Mouse (Mus musculus) frontal cortex, postnatal 36 days (tissue): Measurements from ENCODE around the gene Mrtfb.
A peak's percentile ranks its signal among the peaks of the same experiment; 100 is the strongest.

Source experiments
- DNase-seq, 2 experiments: peaks; one replicate each; pipeline ENCODE4 v3.0.0; 2022; ENCODE audit warnings: low spot score in 2 of 2

Mrtfb gene

DNA sequence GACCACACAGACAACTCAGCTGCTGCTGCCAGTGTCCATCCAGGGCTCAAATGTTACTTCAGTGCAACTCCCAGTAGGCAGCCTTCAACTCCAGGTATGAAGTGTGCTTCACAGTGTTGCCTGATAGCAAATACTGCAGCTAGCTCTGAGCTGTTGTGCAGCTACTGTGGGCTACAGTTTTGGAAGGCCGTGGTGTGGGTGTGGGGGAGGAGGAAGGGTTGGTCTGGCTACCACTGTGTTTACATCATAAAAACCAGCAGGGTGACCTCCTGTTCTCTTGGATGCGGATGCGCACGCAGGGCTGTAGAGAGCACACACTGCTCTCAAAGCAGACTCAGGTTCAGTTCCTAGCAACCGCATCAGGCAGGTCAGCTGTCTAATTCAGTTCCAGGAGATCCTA, 145.3 kb downstream of the Mrtfb start:
- no peak for DNase-seq

DNA sequence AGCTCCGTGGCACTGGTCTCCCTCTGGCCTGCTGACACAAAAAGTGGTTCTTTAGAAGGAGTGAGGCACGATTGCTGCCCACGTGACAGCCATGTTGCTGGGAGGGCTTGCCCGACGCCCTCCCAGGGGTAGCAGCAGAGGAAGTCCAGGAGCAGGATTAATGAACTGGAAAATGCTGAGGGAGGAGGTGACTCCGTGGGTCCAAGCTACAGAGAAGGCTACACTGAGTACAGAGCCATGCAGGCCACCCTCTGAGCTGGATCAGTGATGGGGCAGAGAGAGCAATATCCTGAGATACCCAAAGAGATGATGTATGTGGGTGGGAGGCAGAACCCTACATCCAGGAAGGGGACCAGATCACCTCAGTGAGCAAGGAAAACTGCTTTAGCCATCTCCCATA, 148.4 kb downstream of the Mrtfb start:
- no peak for DNase-seq

DNA sequence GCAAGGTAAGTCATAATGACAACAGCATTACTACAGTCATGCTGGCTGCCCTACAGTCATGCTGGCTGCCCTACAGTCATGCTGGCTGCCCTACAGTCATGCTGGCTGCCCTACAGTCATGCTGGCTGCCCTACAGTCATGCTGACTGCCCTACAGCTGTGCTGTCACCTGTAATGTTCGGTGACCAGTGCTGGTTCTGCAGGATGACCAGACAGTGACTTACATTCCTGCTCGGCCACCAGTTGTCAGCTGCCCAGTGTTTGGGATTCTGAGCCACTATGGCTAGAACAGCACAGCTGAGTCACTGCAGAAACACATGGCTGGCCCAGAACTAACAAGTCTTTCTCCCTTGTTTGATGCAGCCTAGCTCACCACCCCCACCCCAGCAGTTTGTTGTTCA, 149.1 kb downstream of the Mrtfb start:
- DNase-seq = no peak

GRCm38 (mm10) chr16:13409530-13410163, 153.4 kb downstream of the Mrtfb start:
- peak in 1 of 2 experiments; percentile 58 for DNase-seq

DNA sequence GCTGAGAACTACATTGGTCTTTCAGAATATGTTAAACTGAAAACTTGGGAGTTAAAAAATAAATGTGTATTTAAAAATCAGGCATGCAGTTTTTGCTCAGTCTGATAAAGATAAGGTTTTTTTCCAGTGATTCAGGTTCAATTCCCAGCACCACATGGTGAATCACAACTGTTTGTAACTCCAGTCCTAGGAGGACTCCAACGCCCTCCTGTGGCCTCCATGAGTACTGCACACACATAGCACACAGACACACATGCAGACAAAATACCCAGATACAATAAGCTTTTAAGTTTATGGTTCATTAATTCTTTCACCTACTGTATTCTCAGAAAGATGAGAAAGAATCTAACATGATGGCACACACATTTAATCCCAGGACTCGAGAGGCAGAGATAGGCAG, 154.5 kb downstream of the Mrtfb start:
- DNase-seq = no peak

DNA sequence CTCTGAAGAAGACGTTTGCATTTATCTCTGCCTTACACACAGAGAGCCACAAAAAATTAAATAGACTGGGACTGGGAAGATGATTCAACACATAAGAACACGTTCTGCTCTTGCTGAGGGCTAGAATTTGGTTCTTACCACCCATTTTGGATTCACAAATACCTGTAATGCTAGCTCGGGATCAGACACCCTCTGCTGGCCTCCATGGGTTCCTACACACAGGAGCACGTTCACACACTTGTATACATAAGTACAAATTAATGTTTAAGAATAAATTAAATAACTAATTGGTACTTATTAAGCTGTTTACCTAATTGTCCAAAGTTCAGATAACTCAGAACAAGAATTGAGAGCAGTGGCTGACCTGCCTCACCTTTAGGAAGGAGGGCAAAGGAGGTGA, 155.2 kb downstream of the Mrtfb start:
- no peak for DNase-seq

DNA sequence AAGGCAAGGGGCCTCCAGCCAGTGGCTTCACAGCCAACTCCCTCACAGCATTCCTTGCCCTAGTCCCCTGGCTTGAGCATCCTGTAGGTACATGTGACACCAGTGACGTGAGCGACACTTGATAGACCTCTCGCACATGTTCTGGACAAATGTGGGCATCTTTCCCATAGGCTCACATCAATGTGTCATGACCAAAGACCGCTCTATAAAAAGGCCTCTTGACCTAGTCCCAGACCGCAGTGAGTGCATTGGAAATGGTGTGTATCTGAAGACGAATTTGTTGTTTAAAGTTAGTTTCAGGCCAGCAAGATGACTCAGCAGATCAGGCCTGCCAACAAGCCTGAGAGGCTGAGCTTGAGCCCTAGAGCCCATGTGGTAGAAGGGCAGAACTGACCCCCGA, 158.3 kb downstream of the Mrtfb start:
- no peak for DNase-seq

- no peak for DNase-seq
Measured at GRCm38 (mm10) chr16:13414972-13415371, 158.7 kb downstream of the Mrtfb start.

GRCm38 (mm10) chr16:13415465-13415864, 159.2 kb downstream of the Mrtfb start:
- DNase-seq = no peak

- peak; percentile 35 to 46 for DNase-seq
Measured at GRCm38 (mm10) chr16:13416465-13416864, 160.2 kb downstream of the Mrtfb start.

DNA sequence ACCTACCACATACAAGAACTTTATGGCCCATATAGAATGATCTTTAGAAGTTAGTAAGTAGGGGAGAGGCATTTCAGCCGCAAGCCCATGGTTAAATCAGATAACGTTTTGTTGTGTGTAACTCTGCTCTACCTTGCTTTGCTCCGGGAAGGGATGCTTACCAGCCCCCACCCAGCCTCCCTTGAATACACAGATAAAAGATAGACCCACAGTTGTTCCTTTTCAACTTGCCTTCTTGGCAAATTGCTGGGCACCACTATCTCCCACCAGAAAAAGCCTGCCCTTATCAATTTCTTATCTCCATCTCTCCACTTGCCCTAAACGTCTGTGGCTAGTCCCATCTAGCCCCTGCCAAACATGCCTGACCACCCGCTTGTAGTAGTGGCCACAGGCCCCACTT, 161.6 kb downstream of the Mrtfb start:
- DNase-seq = no peak

DNA sequence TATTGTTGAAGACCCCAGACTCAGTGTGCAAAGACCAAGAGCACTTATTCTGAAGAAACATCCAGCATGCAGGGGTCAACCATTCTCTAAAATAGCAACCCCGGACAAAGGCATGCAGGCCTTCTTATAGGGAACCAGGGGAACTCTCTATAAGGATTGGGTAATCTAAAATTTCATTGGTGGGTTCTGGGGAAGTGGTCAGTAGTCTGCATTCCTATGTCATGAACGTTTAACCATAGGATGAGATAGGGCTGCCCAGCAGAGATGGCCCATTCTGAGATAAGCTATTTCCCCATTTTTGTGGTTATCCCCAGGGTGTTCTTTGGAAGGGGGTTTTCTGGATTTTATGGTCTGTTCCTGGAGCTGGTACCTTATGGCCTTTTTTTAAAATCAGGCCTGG, 163.5 kb downstream of the Mrtfb start:
- DNase-seq = no peak

DNA sequence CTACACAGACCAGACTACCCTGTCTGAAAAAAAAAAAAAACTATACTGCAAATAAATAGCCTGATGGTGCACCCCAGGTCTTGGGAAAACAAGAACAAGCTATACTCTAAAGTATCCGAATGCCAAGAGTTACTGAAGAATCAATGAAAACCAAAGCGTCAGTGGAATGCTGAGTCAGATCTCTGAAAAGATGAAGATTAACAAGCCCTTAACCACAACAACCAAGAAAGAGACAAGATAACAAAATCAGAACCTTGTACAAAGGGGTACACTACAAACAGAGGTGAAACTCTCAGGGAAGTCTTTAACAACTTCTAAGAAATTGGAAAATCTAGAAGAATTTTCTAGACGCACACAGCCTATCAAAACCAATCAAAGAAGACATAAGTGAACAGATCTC, 166.2 kb downstream of the Mrtfb start:
- DNase-seq = no peak

DNA sequence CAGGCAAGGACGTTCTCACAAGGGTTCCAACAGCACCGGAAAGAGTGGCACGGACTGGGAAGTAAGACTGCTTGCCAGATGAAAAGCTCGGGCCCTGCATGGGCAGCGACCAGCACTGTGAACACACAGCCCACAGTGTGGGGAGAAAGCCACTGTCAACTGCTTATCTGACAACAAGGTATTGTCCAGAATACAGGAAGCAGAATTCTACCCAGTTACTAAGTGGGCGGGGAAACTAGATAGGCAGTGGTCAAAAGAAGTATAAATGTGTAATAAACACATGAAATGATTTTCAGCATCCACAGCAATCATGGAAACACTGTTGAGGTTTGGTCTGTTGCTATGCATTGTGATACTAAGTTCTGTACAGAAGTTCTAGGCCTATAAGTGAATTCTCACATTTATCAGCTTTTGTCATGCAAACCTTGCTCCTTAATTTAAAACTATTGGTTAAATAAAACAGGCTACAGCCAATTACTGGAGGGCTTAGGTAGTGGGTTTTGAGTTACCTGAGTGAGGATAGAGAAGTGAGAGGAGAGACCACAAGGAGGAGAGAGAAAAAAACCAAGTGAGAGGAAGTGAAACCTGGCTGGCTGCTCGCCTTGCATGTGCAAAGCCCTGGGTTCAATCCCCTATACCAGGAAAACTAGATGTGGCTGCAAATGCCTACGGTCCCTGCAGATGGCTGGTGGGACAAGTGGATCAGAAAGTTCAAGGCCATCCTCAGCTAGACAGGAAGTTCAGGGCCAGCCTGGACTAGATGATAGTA, 167.5 kb downstream of the Mrtfb start:
- no peak for DNase-seq

DNA sequence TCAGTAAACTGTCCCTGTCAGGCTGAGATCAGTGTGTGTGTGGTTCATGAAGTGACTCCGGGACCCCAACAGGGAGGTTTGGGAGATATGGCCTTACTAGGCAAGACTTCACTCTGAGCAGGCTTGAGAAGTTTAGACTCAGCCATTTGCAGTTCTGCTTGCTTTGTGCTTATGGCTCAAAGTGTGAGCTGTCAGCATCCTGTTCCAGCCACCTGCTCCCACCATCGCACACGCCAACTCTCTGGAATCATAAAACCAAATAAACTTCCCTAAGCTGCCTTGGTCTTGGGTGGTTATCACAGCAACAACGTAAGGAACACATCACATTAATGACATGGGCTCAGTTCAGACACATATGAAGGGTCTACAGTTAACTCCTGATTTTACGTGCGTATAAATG, 169.5 kb downstream of the Mrtfb start:
- DNase-seq = peak in 1 of 2 experiments; percentile 48

- no peak for DNase-seq
Measured at GRCm38 (mm10) chr16:13426831-13427589, 170.7 kb downstream of the Mrtfb start.

- no peak for DNase-seq
Measured at GRCm38 (mm10) chr16:13428077-13428476, 171.8 kb downstream of the Mrtfb start.

DNA sequence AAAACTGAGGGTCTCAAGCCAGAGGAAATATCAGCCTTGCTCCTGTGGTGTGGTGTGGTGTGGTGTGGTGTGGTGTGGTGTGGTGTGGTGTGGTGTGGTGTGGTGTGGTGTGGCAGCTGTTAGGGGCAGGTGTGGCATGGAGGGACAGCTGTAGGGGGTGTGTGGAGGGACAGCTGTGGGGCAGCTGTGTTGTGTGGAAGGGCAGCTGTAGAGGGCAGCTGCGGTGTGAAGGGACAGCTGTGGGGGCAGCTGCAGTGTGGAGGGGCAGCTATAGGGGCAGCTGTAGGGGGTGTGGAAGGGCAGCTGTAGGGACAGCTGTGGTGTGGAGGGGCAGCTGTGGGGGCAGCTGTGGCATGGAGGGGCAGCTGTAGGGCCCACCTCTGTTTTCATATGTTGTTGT, 172.5 kb downstream of the Mrtfb start:
- no peak for DNase-seq

- no peak for DNase-seq
Measured at GRCm38 (mm10) chr16:13429921-13430606, 173.8 kb downstream of the Mrtfb start.

DNA sequence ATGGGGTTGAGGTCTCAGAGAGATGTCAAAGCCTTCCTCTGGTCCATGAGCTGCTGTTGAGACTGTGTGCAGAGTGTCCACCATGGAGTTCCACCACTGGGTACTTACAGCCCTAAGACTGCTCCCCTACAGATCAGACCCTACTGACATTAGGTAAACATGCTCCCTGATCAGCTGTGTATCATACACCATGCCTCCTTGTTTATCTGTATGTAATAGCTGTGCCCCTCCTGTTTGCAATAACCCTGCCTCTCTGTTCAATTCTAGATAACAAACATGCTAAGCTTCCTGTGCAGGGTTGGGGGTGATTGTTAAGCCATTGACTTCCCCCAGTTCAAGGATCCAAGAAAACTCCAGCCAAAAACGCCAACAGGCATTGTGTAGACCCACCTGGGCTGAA, 174.7 kb downstream of the Mrtfb start:
- no peak for DNase-seq

DNA sequence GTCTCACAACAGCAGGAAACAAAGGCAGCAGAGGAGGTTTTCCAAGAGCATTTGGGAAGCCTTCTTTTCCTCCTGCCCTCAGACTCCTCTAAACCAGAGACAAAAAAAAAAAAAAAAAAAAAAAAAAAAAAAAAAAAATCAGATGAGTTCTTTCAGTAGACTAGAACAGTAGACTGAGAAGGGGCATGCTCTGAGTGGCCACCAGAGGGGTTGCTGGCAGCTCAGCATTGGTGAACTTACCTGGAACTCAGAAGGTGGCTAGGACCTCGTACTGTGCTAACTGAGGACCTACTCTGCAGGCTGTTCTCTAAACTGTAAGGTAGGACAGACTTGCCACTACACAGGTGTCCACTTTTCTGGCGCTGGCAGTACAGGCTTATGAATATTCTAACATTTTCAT, 179.3 kb downstream of the Mrtfb start:
- DNase-seq = no peak
